Mouse (Mus musculus): ENCODE data around the gene Laptm5. TPM values are rescaled to one million over a fixed set of nuclear protein-coding genes. Genes with fewer than 3 reads are reported as not detected.
A peak's percentile ranks its signal among the peaks of the same experiment; 100 is the strongest.

Gene Laptm5
- polyA plus RNA-seq (2012; ENCODE audit: insufficient read depth, insufficient read length, missing spikeins) = 14.0 and 16.4 TPM in 2 replicates

GRCm38 (mm10) chr4:130913077-130913476 is at the start of gene Laptm5:
TSS of gene Laptm5 (plus strand) at chr4:130913125.
- Histone ChIP-seq H3K4me3 (ENCODE audit: insufficient read depth, low read depth, low read length) (peak within 1 kb of the TSS; percentile 53), H3K4me1 (ENCODE audit: control insufficient read depth, insufficient read depth, insufficient read length, low read length) (no peaks in the 10 kb centered on the region), H3K27ac (replicated peaks; ENCODE audit: low read depth, low read length) (peak within 1 kb of the TSS; percentile 71)

DNA sequence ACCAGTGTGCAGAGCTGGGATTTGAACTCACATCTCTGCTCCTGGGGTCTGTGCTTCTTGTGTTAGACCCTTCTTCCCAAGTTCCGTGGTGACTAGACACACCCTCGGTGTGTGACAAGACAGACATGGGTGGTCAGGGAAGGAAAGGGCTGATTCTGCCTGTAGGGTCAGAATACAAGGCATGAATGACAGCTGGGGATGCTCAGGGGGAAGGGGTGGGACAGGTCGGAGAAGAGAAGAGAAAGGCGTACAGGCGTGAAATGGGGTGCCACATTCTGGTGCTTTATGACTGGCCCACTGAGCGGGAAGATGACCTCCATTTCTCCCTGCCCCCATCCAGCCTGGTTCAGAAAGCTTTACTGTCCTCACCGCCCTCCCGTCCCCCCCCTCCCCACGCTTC is 47.5 kb upstream of the Laptm5 start:
- no peak overlapping the region for H3K4me3 ChIP-seq (ENCODE audit: insufficient read depth, low read depth, low read length)
- H3K4me1 ChIP-seq (ENCODE audit: control insufficient read depth, insufficient read depth, insufficient read length, low read length) = no peaks in the 10 kb centered on the region
- no peak overlapping the region for H3K27ac ChIP-seq (replicated peaks; ENCODE audit: low read depth, low read length)

DNA sequence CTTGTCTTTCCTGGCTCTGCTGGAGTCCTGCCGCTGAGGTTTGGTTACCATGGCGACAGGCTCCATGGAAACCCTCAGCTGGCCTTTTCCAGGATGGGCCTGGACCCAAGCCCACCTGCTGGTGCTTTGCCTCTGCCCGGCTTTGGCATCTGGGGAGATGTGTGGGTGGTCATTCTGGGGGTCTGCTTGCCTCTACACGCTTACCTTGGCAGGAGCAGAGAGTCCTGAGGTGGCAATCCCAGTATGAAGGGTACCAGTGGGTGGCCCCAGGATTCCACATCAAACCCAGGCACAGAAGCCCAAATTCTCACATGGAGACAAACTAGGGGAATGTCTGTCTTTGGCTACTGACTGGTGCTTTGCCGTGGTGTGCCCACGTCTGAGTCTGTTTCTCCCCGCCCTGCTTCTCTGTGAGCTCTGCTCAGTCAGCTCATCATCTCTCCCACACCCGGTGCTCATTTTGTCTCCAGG is 47.0 kb upstream of the Laptm5 start:
- Histone ChIP-seq H3K27ac (replicated peaks; ENCODE audit: low read depth, low read length) (no peak overlapping the region), H3K4me1 (ENCODE audit: control insufficient read depth, insufficient read depth, insufficient read length, low read length) (no peaks in the 10 kb centered on the region), H3K4me3 (ENCODE audit: insufficient read depth, low read depth, low read length) (no peak overlapping the region)

- Histone ChIP-seq H3K4me1 (ENCODE audit: control insufficient read depth, insufficient read depth, insufficient read length, low read length) (no peaks in the 10 kb centered on the region), H3K4me3 (ENCODE audit: insufficient read depth, low read depth, low read length) (no peak overlapping the region), H3K27ac (replicated peaks; ENCODE audit: low read depth, low read length) (no peak overlapping the region)
Observed at GRCm38 (mm10) chr4:130867940-130868339, 45.0 kb upstream of the Laptm5 start.

GRCm38 (mm10) chr4:130868803-130869202 is 44.1 kb upstream of the Laptm5 start:
- Histone ChIP-seq H3K27ac (replicated peaks; ENCODE audit: low read depth, low read length) (no peak overlapping the region), H3K4me1 (ENCODE audit: control insufficient read depth, insufficient read depth, insufficient read length, low read length) (no peaks in the 10 kb centered on the region)

GRCm38 (mm10) chr4:130872414-130872813 is 40.5 kb upstream of the Laptm5 start:
- Histone ChIP-seq H3K27ac (replicated peaks; ENCODE audit: low read depth, low read length) (no peak overlapping the region), H3K4me3 (ENCODE audit: insufficient read depth, low read depth, low read length) (no peak overlapping the region), H3K4me1 (ENCODE audit: control insufficient read depth, insufficient read depth, insufficient read length, low read length) (no peaks in the 10 kb centered on the region)

More at GRCm38 (mm10) chr4:130868803-130869202, 44.1 kb upstream of the Laptm5 start:
- no peak overlapping the region for H3K4me3 ChIP-seq (ENCODE audit: insufficient read depth, low read depth, low read length)

- Histone ChIP-seq H3K27ac (replicated peaks; ENCODE audit: low read depth, low read length) (no peak overlapping the region), H3K4me1 (ENCODE audit: control insufficient read depth, insufficient read depth, insufficient read length, low read length) (no peaks in the 10 kb centered on the region), H3K4me3 (ENCODE audit: insufficient read depth, low read depth, low read length) (no peak overlapping the region)
Observed at GRCm38 (mm10) chr4:130873440-130873839, 39.5 kb upstream of the Laptm5 start.

GRCm38 (mm10) chr4:130874601-130875000 is 38.3 kb upstream of the Laptm5 start:
- H3K4me3 ChIP-seq (ENCODE audit: insufficient read depth, low read depth, low read length) = no peak overlapping the region
- H3K4me1 ChIP-seq (ENCODE audit: control insufficient read depth, insufficient read depth, insufficient read length, low read length) = no peaks in the 10 kb centered on the region
- no peak overlapping the region for H3K27ac ChIP-seq (replicated peaks; ENCODE audit: low read depth, low read length)

DNA sequence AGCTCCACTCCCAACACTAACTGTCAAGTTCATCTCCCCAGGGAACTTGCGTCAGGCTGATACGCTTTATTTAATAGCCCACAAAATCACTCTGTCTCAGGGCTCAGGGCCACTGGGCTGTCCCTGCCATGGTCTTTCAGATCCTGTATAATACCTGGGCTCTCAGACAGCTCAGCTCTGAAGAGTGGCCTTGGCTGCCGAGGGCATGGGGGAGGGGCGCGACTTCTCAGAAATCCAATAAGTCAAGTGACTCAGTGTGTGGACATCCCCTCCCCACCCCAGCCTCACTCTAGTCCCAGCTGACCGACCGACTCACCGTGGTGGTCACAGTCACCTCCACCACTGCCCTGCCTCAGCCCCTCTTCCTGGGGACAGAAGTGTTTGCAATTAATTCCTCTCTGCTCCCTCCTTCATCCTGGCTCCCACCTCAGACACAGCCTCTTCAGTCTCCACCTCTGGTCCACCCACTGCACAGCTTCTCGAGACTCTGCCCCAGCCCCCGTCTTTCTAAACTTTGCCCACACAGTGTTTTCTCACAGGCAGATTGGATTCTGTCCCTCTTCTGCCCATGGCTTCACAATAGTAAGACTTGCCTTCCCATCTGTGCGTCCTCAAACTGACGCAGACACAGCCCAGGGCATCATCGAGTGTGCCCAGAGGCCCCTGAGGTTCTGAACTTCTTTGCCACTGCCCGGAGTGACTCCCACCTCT is 36.8 kb upstream of the Laptm5 start:
- no peak overlapping the region for H3K4me3 ChIP-seq (ENCODE audit: insufficient read depth, low read depth, low read length)
- H3K4me1 ChIP-seq (ENCODE audit: control insufficient read depth, insufficient read depth, insufficient read length, low read length) = no peaks in the 10 kb centered on the region
- H3K27ac ChIP-seq (replicated peaks; ENCODE audit: low read depth, low read length) = no peak overlapping the region

GRCm38 (mm10) chr4:130878273-130879047 is 34.5 kb upstream of the Laptm5 start:
- no peak overlapping the region for H3K4me3 ChIP-seq (ENCODE audit: insufficient read depth, low read depth, low read length)
- H3K27ac ChIP-seq (replicated peaks; ENCODE audit: low read depth, low read length) = no peak overlapping the region
- no peaks in the 10 kb centered on the region for H3K4me1 ChIP-seq (ENCODE audit: control insufficient read depth, insufficient read depth, insufficient read length, low read length)

DNA sequence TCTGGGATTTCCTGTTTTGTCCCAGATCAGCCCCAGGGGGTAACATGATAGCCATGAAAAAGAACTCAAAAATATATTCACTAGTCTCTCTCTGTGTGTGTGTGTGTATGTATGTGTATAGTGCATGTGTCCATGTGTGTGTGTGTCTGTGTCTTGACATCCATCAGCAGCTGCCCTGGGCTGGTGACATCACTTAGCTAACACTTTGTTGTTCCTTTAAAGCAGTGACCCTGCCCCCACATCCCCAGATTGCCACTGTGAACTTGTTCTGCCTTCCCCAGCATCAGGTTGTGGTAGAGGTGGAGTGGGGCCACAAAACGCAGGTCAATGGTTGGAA is 33.9 kb upstream of the Laptm5 start:
- no peaks in the 10 kb centered on the region for H3K4me1 ChIP-seq (ENCODE audit: control insufficient read depth, insufficient read depth, insufficient read length, low read length)
- H3K27ac ChIP-seq (replicated peaks; ENCODE audit: low read depth, low read length) = no peak overlapping the region

DNA sequence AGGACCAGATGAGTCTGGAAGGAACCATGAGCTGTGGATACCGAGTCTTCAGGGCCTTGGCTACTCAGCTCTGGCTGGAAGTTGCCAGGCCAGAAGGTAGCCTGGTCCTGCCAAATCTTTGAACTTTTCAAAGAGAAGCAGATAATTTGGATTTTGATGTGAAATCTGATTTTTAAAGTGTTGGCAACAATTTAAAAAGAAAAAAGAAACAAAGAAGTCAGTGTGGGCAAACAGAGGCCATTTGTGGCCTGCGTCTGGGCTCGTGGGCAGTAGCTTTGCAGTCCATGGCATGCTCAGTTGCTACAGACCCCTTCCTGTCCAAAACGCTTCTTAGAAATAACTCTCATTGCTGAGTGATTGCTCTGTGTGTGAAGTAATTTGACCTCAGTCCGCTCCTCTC is 31.6 kb upstream of the Laptm5 start:
- no peaks in the 10 kb centered on the region for H3K4me1 ChIP-seq (ENCODE audit: control insufficient read depth, insufficient read depth, insufficient read length, low read length)
- no peak overlapping the region for H3K4me3 ChIP-seq (ENCODE audit: insufficient read depth, low read depth, low read length)

More for the DNA sequence above, 33.9 kb upstream of the Laptm5 start:
- H3K4me3 ChIP-seq (ENCODE audit: insufficient read depth, low read depth, low read length) = no peak overlapping the region

GRCm38 (mm10) chr4:130882762-130883161 is 30.2 kb upstream of the Laptm5 start:
- Histone ChIP-seq H3K4me3 (ENCODE audit: insufficient read depth, low read depth, low read length) (no peak overlapping the region), H3K4me1 (ENCODE audit: control insufficient read depth, insufficient read depth, insufficient read length, low read length) (no peaks in the 10 kb centered on the region), H3K27ac (replicated peaks; ENCODE audit: low read depth, low read length) (no peak overlapping the region)

More for the DNA sequence above, 31.6 kb upstream of the Laptm5 start:
- no peak overlapping the region for H3K27ac ChIP-seq (replicated peaks; ENCODE audit: low read depth, low read length)

DNA sequence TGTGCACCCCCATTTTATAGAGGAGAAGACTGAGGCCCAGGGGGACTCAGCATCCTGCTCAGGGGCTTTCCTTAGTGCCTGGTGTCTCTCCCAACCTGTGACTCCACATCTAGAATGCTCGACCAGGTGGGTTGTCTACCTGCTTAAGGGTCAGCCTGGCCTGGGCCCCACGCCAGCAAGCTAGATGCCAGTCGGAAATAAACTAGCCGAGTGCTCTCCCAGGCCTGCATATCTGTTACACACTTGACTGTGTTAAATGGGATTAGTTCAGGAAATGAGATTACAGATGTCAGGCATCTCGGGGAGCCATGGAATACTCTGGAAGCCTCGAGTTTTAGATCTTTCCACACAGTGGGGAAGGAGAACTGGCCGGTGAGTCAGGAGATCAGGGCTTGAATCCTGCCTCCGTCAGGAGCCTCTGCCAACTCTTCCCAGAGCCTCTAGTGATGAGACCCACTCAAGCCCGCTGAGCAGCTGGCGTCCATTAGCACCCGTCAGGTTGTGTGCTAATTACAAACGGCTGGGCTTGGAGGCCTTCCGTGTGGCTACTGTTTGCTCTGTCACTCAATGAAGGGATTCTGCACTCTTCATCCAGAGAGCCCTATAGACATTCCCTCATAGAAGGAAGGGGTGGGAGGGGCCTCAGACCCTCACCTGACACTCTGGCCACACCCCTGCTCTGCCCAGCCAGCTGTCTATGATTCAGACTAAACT is 28.9 kb upstream of the Laptm5 start:
- no peak overlapping the region for H3K4me3 ChIP-seq (ENCODE audit: insufficient read depth, low read depth, low read length)
- no peak overlapping the region for H3K27ac ChIP-seq (replicated peaks; ENCODE audit: low read depth, low read length)
- no peaks in the 10 kb centered on the region for H3K4me1 ChIP-seq (ENCODE audit: control insufficient read depth, insufficient read depth, insufficient read length, low read length)

DNA sequence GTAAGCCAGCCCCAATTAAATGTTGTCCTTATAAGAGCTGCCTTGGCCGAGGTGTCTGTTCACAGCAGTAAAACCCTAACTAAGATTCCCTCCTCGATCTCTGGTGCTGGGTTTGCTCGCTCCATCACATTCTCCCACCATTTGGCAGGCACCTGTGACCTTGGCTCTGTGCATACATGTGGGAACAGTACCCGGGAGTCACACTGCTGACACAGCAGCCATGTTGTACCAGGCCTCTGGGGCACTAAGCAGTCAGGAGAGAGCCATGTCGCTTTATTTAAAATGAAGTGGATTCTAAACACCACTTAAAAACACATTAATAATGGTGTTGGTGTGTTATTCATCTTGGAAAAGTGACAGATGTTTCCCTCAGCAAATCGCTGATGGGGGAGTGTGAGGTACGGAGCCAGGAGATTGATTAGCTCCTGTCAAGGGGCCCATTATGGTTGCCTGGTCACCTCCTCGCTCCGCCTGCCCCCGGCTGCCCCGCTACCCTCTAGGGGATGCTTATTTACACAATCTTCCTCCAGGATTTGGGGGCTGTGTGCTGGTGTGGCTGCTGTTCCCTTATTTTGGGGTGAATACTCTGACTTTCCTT is 25.7 kb upstream of the Laptm5 start:
- Histone ChIP-seq H3K4me3 (ENCODE audit: insufficient read depth, low read depth, low read length) (no peak overlapping the region), H3K4me1 (ENCODE audit: control insufficient read depth, insufficient read depth, insufficient read length, low read length) (no peaks in the 10 kb centered on the region), H3K27ac (replicated peaks; ENCODE audit: low read depth, low read length) (no peak overlapping the region)
